Mouse (Mus musculus) kidney, postnatal 4 days (tissue): ENCODE results near the gene Ipmk.
A peak's percentile ranks its signal among the peaks of the same experiment; 100 is the strongest.

Experiments used
- DNase-seq, 2 experiments: peaks; one replicate each; pipeline ENCODE4 v3.0.0; 2021; ENCODE audit warnings: mixed read lengths in 2 of 2

The Ipmk gene

GRCm38 (mm10) chr10:71347509-71347949 is at the start of gene Ipmk:
Gene Ipmk, plus strand, starts transcription at chr10:71347763.
- DNase-seq: peak; percentile 99 to 100

- DNase-seq: no peak
These were observed 47.4 kb upstream of the Ipmk start for GRCm38 (mm10) chr10:71300161-71300560.

GRCm38 (mm10) chr10:71302490-71302889 is 45.1 kb upstream of the Ipmk start:
- peak in 1 of 2 experiments; percentile 16 for DNase-seq

- DNase-seq: peak; percentile 35 to 46
These were observed 41.4 kb upstream of the Ipmk start for GRCm38 (mm10) chr10:71306190-71306589.

- no peak for DNase-seq
These were observed 40.8 kb upstream of the Ipmk start for GRCm38 (mm10) chr10:71306759-71307158.

GRCm38 (mm10) chr10:71308199-71308598 is 39.4 kb upstream of the Ipmk start:
- DNase-seq: no peak

GRCm38 (mm10) chr10:71310288-71310687 is 37.3 kb upstream of the Ipmk start:
- no peak for DNase-seq

- DNase-seq: no peak
These were observed 33.0 kb upstream of the Ipmk start for GRCm38 (mm10) chr10:71314596-71314995.

GRCm38 (mm10) chr10:71316056-71316455 is 31.5 kb upstream of the Ipmk start:
- no peak for DNase-seq

- no peak for DNase-seq
These were observed 31.1 kb upstream of the Ipmk start for GRCm38 (mm10) chr10:71316497-71316896.

GRCm38 (mm10) chr10:71323669-71324068 is 23.9 kb upstream of the Ipmk start:
- no peak for DNase-seq

- DNase-seq: no peak
These were observed 21.4 kb upstream of the Ipmk start for GRCm38 (mm10) chr10:71326123-71326522.

- DNase-seq: peak; percentile 80 to 83
These were observed 20.8 kb upstream of the Ipmk start for GRCm38 (mm10) chr10:71326789-71327188.

- no peak for DNase-seq
These were observed 20.2 kb upstream of the Ipmk start for GRCm38 (mm10) chr10:71327386-71327785.

GRCm38 (mm10) chr10:71328382-71328781 is 19.2 kb upstream of the Ipmk start:
- no peak for DNase-seq

- no peak for DNase-seq
These were observed 18.7 kb upstream of the Ipmk start for GRCm38 (mm10) chr10:71328870-71329269.

- DNase-seq: no peak
These were observed 18.3 kb upstream of the Ipmk start for GRCm38 (mm10) chr10:71329295-71329694.

- DNase-seq: no peak
These were observed 17.5 kb upstream of the Ipmk start for GRCm38 (mm10) chr10:71330070-71330469.

GRCm38 (mm10) chr10:71331908-71332307 is 15.7 kb upstream of the Ipmk start:
- DNase-seq: no peak

- DNase-seq: no peak
These were observed 15.2 kb upstream of the Ipmk start for GRCm38 (mm10) chr10:71332376-71332775.

GRCm38 (mm10) chr10:71332859-71333258 is 14.7 kb upstream of the Ipmk start:
- DNase-seq: no peak

- no peak for DNase-seq
These were observed 9.8 kb upstream of the Ipmk start for GRCm38 (mm10) chr10:71337733-71338132.

- peak in 1 of 2 experiments; percentile 48 for DNase-seq
These were observed 9.2 kb upstream of the Ipmk start for GRCm38 (mm10) chr10:71338156-71338905.

- no peak for DNase-seq
These were observed 8.1 kb upstream of the Ipmk start for GRCm38 (mm10) chr10:71339463-71339862.

GRCm38 (mm10) chr10:71340195-71340594 is 7.4 kb upstream of the Ipmk start:
- DNase-seq: no peak
